Mouse (Mus musculus) layer of hippocampus, postnatal 14 days (tissue): ENCODE data around the gene Sprr2a3. TPM values are rescaled to one million over a fixed set of nuclear protein-coding genes. Genes with fewer than 3 reads are reported as not detected.

Experiments
- total RNA-seq, 2 experiments: library from RNA; stranded (reverse); gene quantifications; 2 replicates each; pipeline ENCODE4 v1.2.3; 2021

Sprr2a3 gene
- total RNA-seq, 2 experiments from 2014 or later, result not detected

Other genes starting within 250 kb of the Sprr2a3 start
- 1 to 10 TPM; 5.6 to 6.3 TPM for gene Lor, start 202.3 kb upstream of the Sprr2a3 start, total RNA-seq
- not detected for gene Prr9, start 161.5 kb upstream of the Sprr2a3 start, total RNA-seq
- gene Lelp1, start 142.7 kb upstream of the Sprr2a3 start, total RNA-seq, result not detected
- gene Sprr2a1, start 69.6 kb upstream of the Sprr2a3 start, total RNA-seq, result not detected
- not detected for gene Sprr2a2, start 69.5 kb upstream of the Sprr2a3 start, total RNA-seq
- not detected for gene Sprr2b, start 31.2 kb downstream of the Sprr2a3 start, total RNA-seq
- gene Sprr2d, start 53.7 kb downstream of the Sprr2a3 start, total RNA-seq, result not detected
- gene Sprr2e, start 66.7 kb downstream of the Sprr2a3 start, total RNA-seq, result not detected
- not detected for gene Sprr2f, start 79.8 kb downstream of the Sprr2a3 start, total RNA-seq
- not detected for gene Sprr2h, start 100.3 kb downstream of the Sprr2a3 start, total RNA-seq
- not detected for gene Sprr2i, start 122.6 kb downstream of the Sprr2a3 start, total RNA-seq
- gene Sprr2j-ps, start 132.7 kb downstream of the Sprr2a3 start, total RNA-seq, result not detected
- 1 to 10 TPM; 2.3 to 4.4 TPM for gene Gm9774, start 144.0 kb downstream of the Sprr2a3 start, total RNA-seq
- not detected for gene Sprr2k, start 147.2 kb downstream of the Sprr2a3 start, total RNA-seq
- gene Sprr1b, start 153.4 kb downstream of the Sprr2a3 start, total RNA-seq, result not detected
- not detected for gene Sprr3, start 173.3 kb downstream of the Sprr2a3 start, total RNA-seq
- not detected for gene Sprr1a, start 200.5 kb downstream of the Sprr2a3 start, total RNA-seq
- not detected for gene Sprr4, start 215.1 kb downstream of the Sprr2a3 start, total RNA-seq
- gene 2310046K23Rik, start 249.1 kb downstream of the Sprr2a3 start, total RNA-seq, result not detected